Mouse (Mus musculus) adrenal gland, postnatal 36 days (tissue): ENCODE measurements around the gene Sar1b. TPM values are rescaled to one million over a fixed set of nuclear protein-coding genes. Genes with fewer than 3 reads are reported as not detected.
"Not testable (repeated sequence)": the region's sequence is repeated elsewhere in the genome, so short reads cannot be mapped to it uniquely, and the experiment has no call there.

Source experiments
- DNase-seq, 2 experiments: peaks; one replicate each; pipeline ENCODE4 v3.0.0; 2021; ENCODE audit warnings: mixed read lengths in 1 of 2
- total RNA-seq, 2 experiments: library from RNA; stranded (reverse); gene quantifications; 2 replicates each; pipeline ENCODE4 v1.2.3; 2021

The Sar1b gene
- total RNA-seq, 2 experiments from 2014 or later: 95.5 to 112 TPM

DNA sequence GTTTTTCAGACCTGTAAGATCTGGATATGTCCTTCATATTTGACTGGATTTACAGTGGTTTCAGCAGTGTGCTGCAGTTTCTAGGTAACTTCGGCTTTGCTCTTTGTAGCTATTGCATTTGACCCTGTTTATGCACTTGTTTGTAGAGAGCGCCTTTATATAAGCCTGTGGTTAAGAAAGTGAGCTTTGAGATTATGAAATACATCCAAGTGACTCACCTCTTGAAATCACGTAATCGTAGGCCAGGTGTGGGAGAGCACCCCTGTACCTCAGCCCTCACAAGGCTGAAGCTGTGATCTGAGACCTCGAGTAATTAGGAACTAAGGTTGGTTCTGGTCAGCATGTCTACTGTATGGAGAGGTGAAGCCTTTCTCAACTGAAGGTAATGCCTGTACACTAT lies 14.0 kb downstream of the Sar1b start:
- no peak for DNase-seq

DNA sequence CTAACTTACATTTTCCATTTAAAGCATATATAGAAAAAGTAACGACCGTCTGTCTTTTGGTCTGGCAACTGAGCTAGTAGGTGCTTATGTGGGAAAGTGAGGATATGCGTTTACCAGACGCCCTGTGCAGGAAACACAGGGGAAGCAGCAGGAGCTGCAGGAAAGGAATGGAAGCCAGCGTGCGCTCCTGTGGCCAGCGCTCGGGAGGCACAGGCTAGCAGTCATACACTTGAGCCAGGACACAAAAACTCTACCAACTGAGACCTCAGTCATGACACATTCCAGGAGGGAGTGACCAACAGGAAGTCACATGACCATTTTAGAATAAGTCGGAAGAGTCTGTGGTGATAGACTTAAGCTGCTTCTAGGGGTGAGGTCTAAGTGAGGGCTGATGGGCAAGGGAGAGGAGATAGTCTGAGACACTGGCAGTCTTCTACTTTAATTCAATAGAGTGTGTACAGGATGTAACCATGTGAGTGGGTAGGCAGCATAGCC lies 17.3 kb downstream of the Sar1b start:
- no peak for DNase-seq

DNA sequence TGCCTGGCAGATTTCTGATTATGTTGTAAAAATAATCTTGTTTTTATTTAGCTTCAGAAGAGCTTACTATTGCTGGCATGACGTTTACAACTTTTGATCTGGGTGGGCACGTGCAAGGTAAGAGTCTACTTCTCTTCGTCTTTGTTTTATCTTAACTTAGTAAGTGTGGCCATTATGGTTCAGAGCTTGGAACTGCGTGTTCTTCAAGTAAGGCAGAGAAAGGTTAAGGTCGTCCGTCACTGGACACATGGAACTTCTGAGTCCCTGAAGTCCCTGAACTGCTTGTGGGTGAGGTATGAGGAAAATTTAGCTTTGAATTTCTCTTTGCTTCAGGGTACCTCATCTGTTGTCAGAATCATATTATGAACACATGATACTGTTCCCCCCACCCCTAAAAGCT lies 19.2 kb downstream of the Sar1b start:
- peak; percentile 15 to 17 for DNase-seq

DNA sequence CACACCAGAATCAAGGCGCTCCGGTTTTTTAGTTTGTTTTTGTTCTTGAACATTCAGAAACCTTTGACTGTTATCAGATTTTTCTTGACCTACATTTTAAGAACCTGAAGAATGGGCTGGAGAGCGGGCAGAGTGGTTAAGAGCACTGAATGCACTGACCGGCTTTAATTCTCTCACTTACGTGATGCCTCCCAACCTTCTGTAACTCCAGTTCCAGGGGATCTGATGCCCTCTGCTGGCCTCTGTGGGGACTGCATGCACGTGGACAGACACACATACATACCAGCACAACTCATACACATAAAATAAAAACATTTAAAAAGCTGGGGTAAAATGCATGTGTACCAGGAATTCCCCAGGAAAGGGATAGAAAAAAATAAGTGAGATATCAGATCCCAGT lies 22.4 kb downstream of the Sar1b start:
- DNase-seq: peak; percentile 67 to 69

DNA sequence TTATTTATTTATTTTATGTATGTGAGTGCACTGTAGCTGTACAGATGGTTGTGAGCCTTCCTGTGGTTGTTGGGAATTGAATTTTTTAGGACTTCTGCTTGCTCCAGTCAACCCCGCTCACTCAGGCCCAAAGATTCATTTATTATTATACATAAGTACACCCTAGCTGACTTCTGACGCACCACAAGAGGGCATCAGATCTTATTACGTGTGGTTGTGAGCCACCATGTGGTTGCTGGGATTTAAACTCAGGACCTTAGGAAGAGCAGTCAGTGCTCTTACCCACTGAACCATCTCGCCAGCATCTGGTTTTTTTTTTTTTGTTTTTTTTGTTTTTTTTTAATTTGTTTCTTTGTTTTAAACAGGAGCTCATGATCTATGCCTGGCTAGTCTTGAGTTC lies 26.2 kb downstream of the Sar1b start:
- not testable (repeated sequence) for DNase-seq

DNA sequence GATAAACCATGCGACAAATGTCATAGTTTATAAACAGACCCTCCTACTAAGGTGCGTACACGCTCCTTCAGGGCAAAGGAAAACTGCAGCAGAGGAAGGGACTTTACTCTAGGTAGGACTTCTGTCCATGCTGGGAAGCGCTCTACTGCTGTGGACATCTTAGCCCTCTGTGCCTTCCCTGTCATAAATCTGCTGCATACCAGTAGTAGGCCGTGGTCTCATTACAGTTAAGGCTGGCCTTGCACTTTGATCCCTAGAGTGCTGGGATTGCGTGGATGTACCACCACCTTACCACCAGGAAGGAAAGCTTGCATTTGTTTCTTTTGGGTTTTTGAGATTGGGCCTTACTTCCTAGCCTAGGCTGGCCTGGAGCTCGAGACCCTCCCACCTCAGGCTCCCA lies 27.2 kb downstream of the Sar1b start:
- DNase-seq: no peak

DNA sequence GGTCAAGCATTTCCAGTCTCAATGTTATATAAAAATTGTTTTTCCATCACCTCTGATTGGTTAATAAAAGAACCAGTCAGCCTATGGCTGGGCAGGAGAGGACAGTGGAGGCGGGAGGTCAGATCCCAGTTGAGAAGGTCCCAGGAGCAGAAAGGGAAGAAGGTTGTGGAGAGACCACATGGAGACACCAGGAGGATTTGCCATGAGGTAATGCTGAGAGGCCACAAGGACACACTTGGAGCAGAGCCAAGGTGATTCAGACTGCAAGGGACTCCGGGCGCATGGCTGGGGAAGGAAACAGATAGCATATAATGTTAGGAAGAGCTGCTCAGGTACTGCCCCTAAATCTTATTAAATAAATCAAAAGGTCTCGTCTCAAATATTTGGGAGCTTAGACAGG lies 32.8 kb downstream of the Sar1b start:
- DNase-seq: peak; percentile 79 to 85

DNA sequence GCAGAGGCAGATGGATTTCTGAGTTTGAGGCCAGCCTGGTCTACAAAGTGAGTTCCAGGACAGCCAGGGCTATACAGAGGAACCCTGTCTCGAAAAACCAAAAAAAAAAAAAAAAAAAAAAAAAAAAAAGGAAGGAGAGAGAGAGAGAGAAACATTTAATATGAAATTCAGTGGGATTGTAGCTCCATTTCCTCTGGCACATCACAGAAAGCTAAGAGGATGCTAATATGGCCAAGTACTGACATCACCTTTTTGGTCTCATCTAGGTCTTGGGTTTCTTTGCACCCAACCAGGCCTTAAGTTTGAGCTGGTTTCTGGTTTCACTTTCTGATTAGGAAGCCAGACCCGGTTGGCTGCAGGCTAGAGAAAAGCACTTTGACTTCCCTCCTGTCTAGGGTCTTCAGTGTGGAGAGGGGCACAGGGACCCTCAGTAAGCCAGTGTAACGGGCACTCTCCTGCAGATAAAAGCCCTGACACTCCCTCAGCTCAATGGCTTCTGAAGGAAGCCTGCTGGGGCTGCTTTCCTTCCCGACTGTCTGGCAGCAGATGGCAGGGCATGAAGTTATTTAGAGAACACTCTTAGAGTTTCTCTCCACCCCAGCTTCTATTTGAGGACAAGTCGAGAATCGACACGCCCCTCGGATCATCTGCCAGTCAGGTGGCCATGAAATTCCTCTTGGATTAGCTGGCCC lies 37.3 kb downstream of the Sar1b start:
- no peak for DNase-seq

DNA sequence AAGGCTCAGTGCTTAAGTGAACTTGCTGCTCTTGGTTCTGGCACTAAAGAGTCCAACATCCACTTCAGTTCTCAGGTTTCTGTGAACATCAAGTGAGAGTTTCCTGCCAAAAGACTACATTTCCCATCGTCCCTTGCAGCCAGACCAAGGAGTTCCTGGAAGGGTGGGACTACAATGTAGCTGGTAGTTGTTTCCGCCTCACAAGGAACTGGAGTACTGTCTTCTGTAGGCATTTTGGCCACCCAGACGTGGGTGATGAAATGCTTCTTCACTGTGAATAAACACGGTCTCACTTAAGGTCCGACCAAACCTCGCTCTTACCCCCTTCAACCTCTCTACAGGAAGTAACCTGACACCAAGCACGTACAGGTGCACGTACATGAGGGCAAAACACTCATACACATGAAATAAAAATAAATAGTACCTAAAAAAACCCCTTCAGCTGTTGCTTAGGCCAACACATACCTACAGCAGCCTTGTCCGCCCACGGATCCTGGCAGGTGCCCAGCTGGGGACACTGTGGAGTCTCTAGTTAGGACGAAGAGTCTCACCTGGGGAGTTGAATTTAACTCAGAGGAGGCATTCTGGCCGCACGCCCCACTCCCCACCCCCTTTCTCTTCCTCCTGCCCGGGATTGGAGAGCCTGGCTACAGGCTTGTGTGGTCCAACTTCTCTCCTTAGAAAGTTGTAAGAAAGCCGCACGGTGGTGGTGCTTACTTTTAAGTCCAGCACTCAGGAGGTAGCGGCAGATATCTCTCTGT lies 41.9 kb downstream of the Sar1b start:
- peak; percentile 69 to 82 for DNase-seq

DNA sequence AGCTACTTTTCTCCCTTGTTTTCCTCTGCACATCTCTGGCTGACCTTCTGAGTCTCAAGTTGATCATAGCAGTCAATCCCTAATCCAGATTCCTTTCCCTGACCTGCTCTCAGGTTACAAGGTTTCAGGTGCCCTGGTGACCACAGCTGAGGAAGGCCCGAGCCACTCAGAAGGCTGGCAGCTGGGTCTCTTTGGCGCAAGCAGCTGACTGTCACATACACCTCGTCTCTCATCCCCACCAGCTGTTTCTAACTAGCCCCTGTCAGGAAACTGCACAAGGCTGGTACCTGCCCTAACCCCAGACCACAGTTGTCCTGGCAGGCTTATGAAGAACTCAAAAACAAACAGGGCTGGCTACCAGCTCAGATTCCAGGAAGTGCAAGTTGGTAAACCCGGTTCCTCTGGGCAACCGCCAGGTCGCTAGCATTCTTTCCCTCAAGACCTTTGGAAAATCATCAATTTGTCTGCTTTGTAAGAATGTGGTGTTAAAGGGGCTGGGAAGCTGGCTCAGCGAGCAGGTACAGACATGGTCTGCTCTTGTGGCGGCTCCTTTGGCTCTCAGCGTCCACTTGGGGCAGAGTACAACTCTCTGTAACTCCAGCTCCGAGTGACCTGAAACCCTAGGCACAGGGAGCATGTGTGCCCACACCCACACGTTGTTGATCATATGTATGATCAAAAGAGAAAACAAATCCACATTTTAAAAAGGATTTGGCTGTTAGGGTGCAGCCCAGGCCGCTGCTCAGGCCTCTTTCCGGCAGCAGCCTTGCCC lies 43.8 kb downstream of the Sar1b start:
- no peak for DNase-seq

DNA sequence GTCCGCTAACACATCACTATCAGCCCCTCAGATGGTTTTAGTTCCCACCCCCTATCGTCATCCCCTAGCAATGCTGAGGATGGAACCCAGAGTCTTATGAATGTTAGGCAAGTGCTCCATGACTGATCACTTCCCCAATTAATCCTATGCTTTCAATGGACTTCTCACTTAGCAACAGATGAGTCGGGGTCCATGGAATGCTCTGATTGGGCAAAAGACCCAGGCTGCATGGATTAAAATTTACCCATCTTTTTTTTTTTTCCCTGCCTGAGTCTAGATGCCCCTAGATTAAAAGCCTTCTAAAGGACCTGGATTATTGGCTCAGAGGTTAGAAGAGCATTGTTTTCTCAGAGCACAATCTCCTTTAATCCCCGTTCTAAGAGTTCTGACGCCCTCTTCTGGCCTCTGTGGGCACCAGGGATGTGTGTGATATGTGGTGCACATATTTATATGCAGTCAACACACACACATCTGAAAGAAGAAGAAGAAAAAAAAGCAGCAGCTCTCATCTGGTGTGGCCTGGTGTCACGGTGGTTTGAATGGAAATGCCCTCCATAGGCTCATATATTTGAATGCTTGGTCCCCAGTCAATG lies 46.2 kb downstream of the Sar1b start:
- peak; percentile 39 to 47 for DNase-seq

DNA sequence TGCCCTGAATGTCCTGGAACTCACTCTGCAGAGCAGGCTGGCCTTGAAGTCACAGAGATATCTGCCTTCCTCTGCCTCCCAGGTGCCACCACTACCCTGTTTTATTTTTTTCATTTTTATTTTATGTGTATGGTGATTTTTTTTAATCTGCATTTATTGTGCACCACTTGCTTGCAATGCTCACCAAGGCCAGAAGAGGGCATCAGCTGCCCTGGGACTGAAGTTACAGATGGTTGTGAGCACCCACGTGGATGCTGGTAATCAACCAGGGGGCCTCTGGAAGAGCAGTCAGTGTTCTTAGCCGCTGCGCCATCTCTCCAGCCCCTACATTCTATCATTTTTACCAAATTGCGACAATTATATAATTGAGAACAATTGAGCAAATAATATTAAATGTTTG lies 47.7 kb downstream of the Sar1b start:
- DNase-seq: no peak

DNA sequence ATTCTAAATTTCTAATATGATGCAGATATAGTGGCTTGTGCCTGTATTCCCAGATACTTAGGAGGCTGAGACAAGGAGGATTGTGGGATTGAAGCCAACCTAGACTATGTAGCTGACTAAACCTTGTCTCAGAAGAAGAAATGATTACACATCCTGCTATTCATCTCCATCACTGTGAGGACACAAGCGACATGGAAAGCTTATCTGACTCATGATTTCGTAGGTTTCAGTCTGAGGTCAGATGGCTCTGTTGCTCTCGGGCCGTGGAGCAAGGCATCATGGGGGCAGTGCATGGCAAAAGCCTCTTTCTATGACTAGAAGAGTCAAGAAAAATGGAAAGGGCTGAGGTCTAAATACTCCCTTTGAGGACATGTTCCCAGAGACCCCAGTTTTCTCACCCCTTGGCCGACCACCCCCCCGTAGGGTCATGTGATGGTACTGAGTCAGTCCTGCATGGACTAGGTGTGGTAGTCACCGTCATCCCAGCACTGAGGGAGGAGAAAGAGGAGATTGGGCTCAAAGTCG lies 48.6 kb downstream of the Sar1b start:
- DNase-seq: no peak

DNA sequence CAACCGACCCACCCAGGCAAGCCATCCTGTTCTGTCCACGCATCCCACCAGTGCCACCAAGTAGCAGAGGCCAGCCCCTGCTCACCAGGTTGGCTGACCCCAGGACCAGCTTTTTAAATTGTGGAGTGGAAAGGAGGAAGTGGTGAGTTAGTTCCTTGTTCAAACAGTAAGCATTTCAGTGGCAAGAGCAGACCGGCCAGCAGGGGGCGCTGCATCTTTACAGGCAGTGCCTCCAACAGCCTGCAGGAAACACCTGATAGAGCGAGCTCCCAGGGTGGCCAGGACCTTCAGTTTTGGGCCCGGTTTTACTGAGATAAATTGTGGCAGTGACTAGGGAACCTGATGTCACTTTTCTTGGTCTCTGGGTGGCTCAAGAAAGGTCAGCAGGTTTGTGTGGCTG lies 54.3 kb downstream of the Sar1b start:
- DNase-seq: peak; percentile 90 to 94

DNA sequence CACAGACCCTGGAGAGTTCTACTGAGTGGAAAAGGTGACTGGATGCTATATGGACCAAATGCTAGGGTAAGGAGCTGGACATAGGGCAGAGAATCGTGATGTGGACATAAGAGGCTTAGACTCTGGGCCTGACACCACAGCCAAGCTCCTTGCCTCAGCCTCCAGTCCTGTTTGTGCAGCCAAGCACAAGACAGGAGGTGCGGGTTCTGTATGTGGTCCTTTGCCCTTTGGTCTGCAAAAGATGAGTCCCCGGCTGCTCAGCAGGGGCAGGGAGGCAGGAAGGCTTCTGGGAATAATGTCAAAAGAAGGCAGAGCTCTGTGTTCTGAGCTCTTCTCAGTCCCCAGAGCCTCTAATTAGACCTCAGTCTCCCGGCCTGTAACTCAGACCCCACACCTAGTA lies 55.4 kb downstream of the Sar1b start:
- no peak for DNase-seq

DNA sequence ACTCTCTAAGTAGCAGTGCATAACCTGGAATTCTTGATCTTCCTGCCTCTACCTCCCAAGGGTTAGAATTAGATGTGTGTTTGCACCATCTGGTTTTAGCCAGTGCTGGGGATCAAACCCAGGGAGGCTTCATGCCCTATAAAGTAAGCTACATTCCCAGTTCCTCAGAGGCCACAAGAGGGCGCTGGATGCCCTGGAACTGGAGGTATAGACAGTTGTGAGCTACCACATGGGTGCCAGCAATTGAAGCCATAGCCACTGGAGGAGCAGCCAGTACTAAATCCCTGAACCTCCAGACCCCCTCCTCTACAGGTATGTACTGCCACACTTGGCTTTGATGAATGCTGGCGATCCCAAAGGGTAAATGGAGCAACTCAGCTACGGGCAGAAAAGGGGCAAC lies 56.5 kb downstream of the Sar1b start:
- DNase-seq: peak; percentile 73 to 78

DNA sequence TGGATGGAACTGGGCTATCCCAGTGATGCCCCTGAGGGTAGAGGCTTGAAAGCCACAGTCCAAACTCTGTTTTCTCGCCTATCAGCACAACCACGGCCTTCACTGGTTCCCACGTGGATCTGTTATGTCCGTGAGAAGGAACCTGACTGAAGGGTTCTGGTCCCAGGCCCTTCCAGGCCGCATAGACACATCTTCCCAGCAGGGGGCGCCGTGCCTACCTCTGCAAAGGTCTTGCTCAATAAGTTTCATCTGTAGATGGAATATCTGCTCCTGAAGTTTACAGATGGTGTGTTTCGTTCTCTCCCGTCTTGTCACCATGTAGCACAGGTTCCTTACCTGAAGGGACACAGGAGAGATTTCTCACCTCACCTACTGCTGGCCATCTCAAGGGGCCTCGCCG lies 57.4 kb downstream of the Sar1b start:
- DNase-seq: peak; percentile 87 to 91

DNA sequence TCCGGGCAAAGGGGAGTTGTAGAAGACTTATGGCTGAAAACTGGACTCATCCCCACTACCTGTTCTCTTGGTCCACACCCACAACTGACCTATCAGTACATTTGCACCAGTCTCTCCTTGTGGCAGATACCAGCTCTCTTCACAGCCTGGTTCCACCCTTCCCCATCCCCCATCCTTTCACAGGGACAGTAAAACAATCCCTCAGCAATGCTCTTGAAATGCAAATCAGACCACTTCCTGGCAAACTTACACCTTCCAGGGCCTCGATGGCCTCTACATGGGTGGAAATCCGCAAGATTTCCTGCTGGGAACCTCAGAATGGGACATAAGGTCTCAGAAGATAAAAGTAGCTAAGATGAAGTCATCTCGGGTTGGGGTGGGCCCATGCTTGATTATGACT lies 59.2 kb downstream of the Sar1b start:
- DNase-seq: no peak

DNA sequence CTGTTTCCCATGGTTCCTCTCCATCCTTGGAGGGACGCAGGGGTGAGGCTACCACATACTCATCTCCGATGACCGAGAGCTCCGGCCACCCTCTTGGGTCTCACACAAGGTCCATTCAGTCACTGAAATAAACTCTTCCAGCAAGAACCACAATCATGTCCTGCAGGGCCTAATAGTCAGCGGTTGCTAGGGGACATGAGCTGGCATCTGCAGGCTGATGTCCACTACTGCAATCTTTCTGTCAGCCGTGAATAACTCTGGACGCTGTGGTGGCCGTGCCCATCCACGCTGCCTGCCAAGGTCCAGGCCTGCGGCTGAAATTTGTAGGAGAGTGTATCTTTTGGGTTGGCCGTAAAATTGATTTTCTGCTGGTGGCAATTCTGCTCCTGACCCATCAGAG lies 59.8 kb downstream of the Sar1b start:
- DNase-seq: no peak

DNA sequence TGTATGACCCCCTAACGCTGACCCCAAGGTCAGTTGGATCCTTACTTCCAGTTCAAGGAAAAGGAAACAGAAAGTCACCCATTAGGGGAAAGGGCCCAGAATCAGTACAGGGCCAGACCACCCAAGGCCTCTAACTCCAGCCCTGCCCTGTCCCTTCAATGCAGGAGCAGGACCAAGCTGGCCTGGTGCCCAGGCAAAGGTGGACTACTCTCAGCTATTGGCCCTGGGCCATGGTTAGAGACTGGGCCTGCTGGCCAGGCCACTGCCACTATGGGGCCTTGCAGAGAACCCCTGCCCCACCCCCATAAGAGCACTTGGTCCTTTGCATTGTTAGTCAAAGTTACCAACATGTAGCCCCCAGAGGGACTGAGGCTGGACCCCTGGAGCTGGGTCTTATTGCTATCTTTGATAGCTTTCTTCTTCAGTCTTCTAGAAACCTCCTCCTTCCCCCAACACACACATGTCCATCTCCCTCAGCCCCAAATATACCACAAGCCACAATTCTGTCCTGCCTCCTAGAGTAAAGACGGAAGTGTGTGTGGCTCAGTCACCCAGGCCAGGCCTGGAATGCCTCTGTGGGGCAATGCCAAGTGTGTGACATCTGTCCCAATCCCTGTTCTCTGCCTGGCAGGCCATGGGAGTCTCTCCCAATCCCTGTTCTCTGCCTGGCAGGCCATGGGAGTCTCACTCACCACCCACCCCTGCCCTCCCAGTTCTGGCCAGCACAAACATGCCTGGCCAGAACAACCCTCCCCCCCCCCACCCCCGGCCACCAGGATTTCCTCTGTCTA lies 60.7 kb downstream of the Sar1b start:
- peak; percentile 73 to 79 for DNase-seq

DNA sequence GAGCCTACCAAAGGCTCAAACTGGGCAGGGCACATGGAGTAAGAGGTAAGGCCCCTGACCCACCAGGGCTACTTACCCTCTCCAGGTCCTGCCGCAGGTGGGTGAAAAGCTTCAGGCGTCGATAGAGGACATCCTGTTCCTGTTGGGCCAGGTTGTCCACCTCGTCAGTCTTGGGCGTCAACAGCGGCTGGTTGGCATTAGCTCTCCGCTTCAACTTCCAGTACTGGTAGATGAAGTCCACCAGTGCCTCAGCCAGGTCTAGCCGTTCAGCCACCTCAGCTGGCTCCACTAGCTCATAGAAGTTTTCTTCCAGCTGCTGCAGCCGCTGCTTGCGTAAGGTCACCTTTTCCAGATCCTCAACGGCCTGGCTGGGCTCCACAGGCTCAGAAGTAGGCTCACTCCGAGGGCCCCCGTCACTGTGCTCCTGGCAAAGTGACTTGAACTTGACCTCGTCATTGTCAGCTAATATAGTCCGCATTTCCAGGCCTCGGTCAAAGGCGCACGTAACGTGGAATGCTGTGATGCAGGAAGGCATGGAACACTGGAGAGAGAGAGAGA lies 61.5 kb downstream of the Sar1b start:
- DNase-seq: peak in 1 of 2 experiments; percentile 51
